Mouse (Mus musculus): ENCODE measurements around the gene Trat1. TPM values are rescaled to one million over a fixed set of nuclear protein-coding genes. Genes with fewer than 3 reads are reported as not detected.

Gene Trat1
- polyA plus RNA-seq, 1 experiment from 2014 or later: 0.06 TPM

GRCm38 (mm10) chr16:48788704-48789185 lies 16.9 kb upstream of the Trat1 start:
- 65% methylated on average over 4 of the region's 4 CpGs for WGBS
- no peak for ATAC-seq
- no peaks in the 10 kb centered on the region for H3K9me3 ChIP-seq (ENCODE audit: control insufficient read depth, low read length)

GRCm38 (mm10) chr16:48786258-48786657 lies 14.4 kb upstream of the Trat1 start:
- Histone ChIP-seq H3K4me2 (ENCODE audit: low read depth, low read length) (no peak overlapping the region), H3K27ac (ENCODE audit: low read length) (no peak overlapping the region), H3K9ac (ENCODE audit: low read depth, low read length) (no peak overlapping the region), H3K4me3 (ENCODE audit: low read length) (no peak overlapping the region), H3K36me3 (ENCODE audit: control insufficient read depth, insufficient read depth, low read length) (no peaks in the 10 kb centered on the region), H3K4me1 (ENCODE audit: control insufficient read depth, insufficient read depth, low read length) (no peaks in the 10 kb centered on the region), H3K27me3 (replicated peaks; ENCODE audit: control insufficient read depth, insufficient read depth, low read length) (no peaks in the 10 kb centered on the region), H3K9me3 (ENCODE audit: control insufficient read depth, low read length) (no peaks in the 10 kb centered on the region)
- ATAC-seq: no peak
- WGBS: 74% methylated on average over 3 of the region's 3 CpGs

More at GRCm38 (mm10) chr16:48788704-48789185, 16.9 kb upstream of the Trat1 start:
- no peak overlapping the region for H3K27ac ChIP-seq (ENCODE audit: low read length)
- no peak overlapping the region for H3K4me2 ChIP-seq (ENCODE audit: low read depth, low read length)
- H3K4me1 ChIP-seq (ENCODE audit: control insufficient read depth, insufficient read depth, low read length): no peaks in the 10 kb centered on the region
- no peaks in the 10 kb centered on the region for H3K36me3 ChIP-seq (ENCODE audit: control insufficient read depth, insufficient read depth, low read length)
- no peak overlapping the region for H3K4me3 ChIP-seq (ENCODE audit: low read length)
- H3K27me3 ChIP-seq (replicated peaks; ENCODE audit: control insufficient read depth, insufficient read depth, low read length): no peaks in the 10 kb centered on the region
- no peak overlapping the region for H3K9ac ChIP-seq (ENCODE audit: low read depth, low read length)

GRCm38 (mm10) chr16:48777254-48777653 lies 5.4 kb upstream of the Trat1 start:
- Histone ChIP-seq H3K9me3 (ENCODE audit: control insufficient read depth, low read length) (no peaks in the 10 kb centered on the region), H3K36me3 (ENCODE audit: control insufficient read depth, insufficient read depth, low read length) (no peaks in the 10 kb centered on the region), H3K4me3 (ENCODE audit: low read length) (no peak overlapping the region), H3K27ac (ENCODE audit: low read length) (no peak overlapping the region), H3K9ac (ENCODE audit: low read depth, low read length) (no peak overlapping the region), H3K4me1 (ENCODE audit: control insufficient read depth, insufficient read depth, low read length) (no peaks in the 10 kb centered on the region), H3K4me2 (ENCODE audit: low read depth, low read length) (no peak overlapping the region), H3K27me3 (replicated peaks; ENCODE audit: control insufficient read depth, insufficient read depth, low read length) (no peaks in the 10 kb centered on the region)
- ATAC-seq: no peak
- WGBS: 63% methylated on average over 2 of the region's 2 CpGs

GRCm38 (mm10) chr16:48769183-48769582 lies 2.6 kb downstream of the Trat1 start:
- ATAC-seq: no peak
- WGBS: 95% methylated on average over 3 of the region's 3 CpGs

GRCm38 (mm10) chr16:48760643-48761481 lies 11.0 kb downstream of the Trat1 start:
- H3K9ac ChIP-seq (ENCODE audit: low read depth, low read length): no peak overlapping the region
- no peaks in the 10 kb centered on the region for H3K36me3 ChIP-seq (ENCODE audit: control insufficient read depth, insufficient read depth, low read length)
- 79% methylated on average over 17 of the region's 17 CpGs for WGBS
- no peaks in the 10 kb centered on the region for H3K4me1 ChIP-seq (ENCODE audit: control insufficient read depth, insufficient read depth, low read length)
- no peak overlapping the region for H3K4me3 ChIP-seq (ENCODE audit: low read length)
- H3K27ac ChIP-seq (ENCODE audit: low read length): no peak overlapping the region
- H3K9me3 ChIP-seq (ENCODE audit: control insufficient read depth, low read length): no peaks in the 10 kb centered on the region
- no peak for ATAC-seq
- H3K4me2 ChIP-seq (ENCODE audit: low read depth, low read length): no peak overlapping the region
- H3K27me3 ChIP-seq (replicated peaks; ENCODE audit: control insufficient read depth, insufficient read depth, low read length): no peaks in the 10 kb centered on the region

More at GRCm38 (mm10) chr16:48769183-48769582, 2.6 kb downstream of the Trat1 start:
- Histone ChIP-seq H3K27me3 (replicated peaks; ENCODE audit: control insufficient read depth, insufficient read depth, low read length) (no peaks in the 10 kb centered on the region), H3K27ac (ENCODE audit: low read length) (no peak overlapping the region), H3K4me1 (ENCODE audit: control insufficient read depth, insufficient read depth, low read length) (no peaks in the 10 kb centered on the region), H3K9me3 (ENCODE audit: control insufficient read depth, low read length) (no peaks in the 10 kb centered on the region), H3K4me3 (ENCODE audit: low read length) (no peak overlapping the region), H3K9ac (ENCODE audit: low read depth, low read length) (no peak overlapping the region), H3K4me2 (ENCODE audit: low read depth, low read length) (no peak overlapping the region), H3K36me3 (ENCODE audit: control insufficient read depth, insufficient read depth, low read length) (no peaks in the 10 kb centered on the region)

GRCm38 (mm10) chr16:48750145-48750827 lies 21.5 kb downstream of the Trat1 start:
- Histone ChIP-seq H3K9ac (ENCODE audit: low read depth, low read length) (no peak overlapping the region), H3K4me1 (ENCODE audit: control insufficient read depth, insufficient read depth, low read length) (no peaks in the 10 kb centered on the region), H3K36me3 (ENCODE audit: control insufficient read depth, insufficient read depth, low read length) (no peaks in the 10 kb centered on the region), H3K4me3 (ENCODE audit: low read length) (no peak overlapping the region), H3K9me3 (ENCODE audit: control insufficient read depth, low read length) (no peaks in the 10 kb centered on the region), H3K27ac (ENCODE audit: low read length) (no peak overlapping the region), H3K27me3 (replicated peaks; ENCODE audit: control insufficient read depth, insufficient read depth, low read length) (no peaks in the 10 kb centered on the region), H3K4me2 (ENCODE audit: low read depth, low read length) (peak overlapping the region; percentile 38)
- ATAC-seq: no peak
- WGBS: 15% methylated on average over 26 of the region's 26 CpGs

- no peak overlapping the region for H3K4me2 ChIP-seq (ENCODE audit: low read depth, low read length)
- no peak for ATAC-seq
- H3K4me3 ChIP-seq (ENCODE audit: low read length): no peak overlapping the region
- H3K9me3 ChIP-seq (ENCODE audit: control insufficient read depth, low read length): no peaks in the 10 kb centered on the region
- H3K9ac ChIP-seq (ENCODE audit: low read depth, low read length): no peak overlapping the region
- H3K27ac ChIP-seq (ENCODE audit: low read length): no peak overlapping the region
- H3K27me3 ChIP-seq (replicated peaks; ENCODE audit: control insufficient read depth, insufficient read depth, low read length): no peaks in the 10 kb centered on the region
- no peaks in the 10 kb centered on the region for H3K4me1 ChIP-seq (ENCODE audit: control insufficient read depth, insufficient read depth, low read length)
- 78% methylated on average over 2 of the region's 2 CpGs for WGBS
- no peaks in the 10 kb centered on the region for H3K36me3 ChIP-seq (ENCODE audit: control insufficient read depth, insufficient read depth, low read length)
Measured at GRCm38 (mm10) chr16:48745418-48745817, 26.4 kb downstream of the Trat1 start.

GRCm38 (mm10) chr16:48745011-48745410 lies 26.8 kb downstream of the Trat1 start:
- no peak overlapping the region for H3K4me2 ChIP-seq (ENCODE audit: low read depth, low read length)
- no peak overlapping the region for H3K27ac ChIP-seq (ENCODE audit: low read length)
- H3K4me1 ChIP-seq (ENCODE audit: control insufficient read depth, insufficient read depth, low read length): no peaks in the 10 kb centered on the region
- no peaks in the 10 kb centered on the region for H3K9me3 ChIP-seq (ENCODE audit: control insufficient read depth, low read length)
- no peaks in the 10 kb centered on the region for H3K36me3 ChIP-seq (ENCODE audit: control insufficient read depth, insufficient read depth, low read length)
- no peak for ATAC-seq
- no peaks in the 10 kb centered on the region for H3K27me3 ChIP-seq (replicated peaks; ENCODE audit: control insufficient read depth, insufficient read depth, low read length)
- no peak overlapping the region for H3K4me3 ChIP-seq (ENCODE audit: low read length)
- WGBS: 77% methylated on average over 2 of the region's 2 CpGs
- no peak overlapping the region for H3K9ac ChIP-seq (ENCODE audit: low read depth, low read length)

GRCm38 (mm10) chr16:48741549-48741948 lies 30.3 kb downstream of the Trat1 start:
- 49% methylated on average over 3 of the region's 3 CpGs for WGBS
- no peak overlapping the region for H3K4me3 ChIP-seq (ENCODE audit: low read length)
- no peak overlapping the region for H3K4me2 ChIP-seq (ENCODE audit: low read depth, low read length)
- no peak overlapping the region for H3K27ac ChIP-seq (ENCODE audit: low read length)
- no peaks in the 10 kb centered on the region for H3K9me3 ChIP-seq (ENCODE audit: control insufficient read depth, low read length)
- H3K36me3 ChIP-seq (ENCODE audit: control insufficient read depth, insufficient read depth, low read length): no peaks in the 10 kb centered on the region
- H3K4me1 ChIP-seq (ENCODE audit: control insufficient read depth, insufficient read depth, low read length): no peaks in the 10 kb centered on the region
- H3K9ac ChIP-seq (ENCODE audit: low read depth, low read length): no peak overlapping the region
- no peak for ATAC-seq
- no peaks in the 10 kb centered on the region for H3K27me3 ChIP-seq (replicated peaks; ENCODE audit: control insufficient read depth, insufficient read depth, low read length)
